10 mouse cellular contexts compared by ENCODE assay signal in genomic region chr9:86694644-86695043, GRCm38 (mm10). TPM values are rescaled to one million over a fixed set of nuclear protein-coding genes. Genes with fewer than 3 reads are reported as not detected.
DNase-seq lines count a peak whose midpoint lies in the region; ATAC-seq and TF ChIP-seq lines count a peak whose summit lies in the region.
"Had no signal": no experiment of that assay in that cellular context is flagged by ENCODE, and none has a peak within 500 bp of the region (broad histone marks: within the 10 kb centered on the region; RNA-seq: fewer than 3 reads in every experiment).

No protein-coding gene starts in this region.

- H3K27ac ChIP-seq in forebrain, embryonic 13.5 days: no peak overlapping the region
- no peak overlapping the region for H3K27ac ChIP-seq in forebrain, embryonic 11.5 days (ENCODE audit: low read depth, low read length)
- peak overlapping the region; percentile 91 for H3K27ac ChIP-seq in left cerebral cortex, adult 2 months
- H3K27ac ChIP-seq in embryonic facial prominence, embryonic 13.5 days: no peak overlapping the region
- H3K27ac ChIP-seq in midbrain, embryonic 14.5 days (replicated peaks; ENCODE audit: low read depth, low read length): no peak overlapping the region
- H3K27ac ChIP-seq: macrophage had no signal

- no peaks in the 10 kb centered on the region for H3K36me3 ChIP-seq in forebrain, embryonic 13.5 days (ENCODE audit: poor library complexity, severe bottlenecking)
- no peaks in the 10 kb centered on the region for H3K36me3 ChIP-seq in forebrain, embryonic 11.5 days (ENCODE audit: control insufficient read depth, insufficient read depth, low read length)
- no peaks in the 10 kb centered on the region for H3K36me3 ChIP-seq in embryonic facial prominence, embryonic 13.5 days
- H3K36me3 ChIP-seq in midbrain, embryonic 14.5 days (ENCODE audit: control insufficient read depth, insufficient read depth, low read length): no peaks in the 10 kb centered on the region
- H3K36me3 ChIP-seq: forebrain, embryonic 10.5 days had no signal

- peak overlapping the region; percentile 78; the same call in 1 of the 2 replicates for H3K4me3 ChIP-seq in forebrain, embryonic 13.5 days
- H3K4me3 ChIP-seq in forebrain, embryonic 11.5 days (ENCODE audit: low read depth, low read length): no peak overlapping the region; the same call in 1 of the 2 replicates
- H3K4me3 ChIP-seq in left cerebral cortex, adult 2 months: peak overlapping the region; percentile 92
- peak overlapping the region; percentile 4; the same call in 1 of the 2 replicates for H3K4me3 ChIP-seq in embryonic facial prominence, embryonic 13.5 days
- peak overlapping the region; percentile 72; the same call in 1 of the 2 replicates for H3K4me3 ChIP-seq in midbrain, embryonic 14.5 days (replicated peaks; ENCODE audit: low read depth, low read length)

- WGBS in forebrain, embryonic 13.5 days: 93% methylated on average over 7 of the region's 7 CpGs
- 92% methylated on average over 7 of the region's 7 CpGs for WGBS in forebrain, embryonic 11.5 days
- 94% methylated on average over 7 of the region's 7 CpGs for WGBS in embryonic facial prominence, embryonic 13.5 days
- WGBS in midbrain, embryonic 14.5 days: 96% methylated on average over 7 of the region's 7 CpGs

- no peak overlapping the region for H3K4me2 ChIP-seq in forebrain, embryonic 13.5 days
- no peak overlapping the region for H3K4me2 ChIP-seq in forebrain, embryonic 11.5 days (ENCODE audit: low read depth, low read length, severe bottlenecking)
- peak overlapping the region; percentile 83 for H3K4me2 ChIP-seq in embryonic facial prominence, embryonic 13.5 days
- peak overlapping the region; percentile 78 for H3K4me2 ChIP-seq in midbrain, embryonic 14.5 days (ENCODE audit: low read length)

- H3K9me3 ChIP-seq in forebrain, embryonic 13.5 days (replicated peaks): no peaks in the 10 kb centered on the region
- H3K9me3 ChIP-seq in forebrain, embryonic 11.5 days (ENCODE audit: control insufficient read depth, low read length): no peaks in the 10 kb centered on the region
- H3K9me3 ChIP-seq in embryonic facial prominence, embryonic 13.5 days: no peaks in the 10 kb centered on the region
- no peaks in the 10 kb centered on the region for H3K9me3 ChIP-seq in midbrain, embryonic 14.5 days (ENCODE audit: control insufficient read depth, low read length)
- H3K9me3 ChIP-seq: forebrain, embryonic 10.5 days had no signal

- intact Hi-C loops in left cerebral cortex, adult 2 months (cut with DNase I): loop anchor here (1.0 to 5.0 kb wide), 2 partner anchors 48 to 67 kb away; partner anchors contain the start of gene Prss35
- intact Hi-C loops in left cerebral cortex, postnatal 36 days (cut with DNase I): loop anchor here (5.0 kb wide), 1 partner anchor 67 kb away; no protein-coding TSS in a partner anchor

- TF ChIP-seq CTCF in left cerebral cortex, adult 2 months (IDR thresholded peaks at IDR 0.05): no peak

- no peak for ATAC-seq in forebrain, embryonic 13.5 days
- ATAC-seq in forebrain, embryonic 11.5 days (replicated peaks; ENCODE audit: low FRiP score): no peak
- ATAC-seq in embryonic facial prominence, embryonic 13.5 days (ENCODE audit: insufficient number of reproducible peaks, insufficient read depth, low FRiP score, low TSS enrichment, low read depth): no peak
- ATAC-seq in midbrain, embryonic 14.5 days (ENCODE audit: low FRiP score, low TSS enrichment): no peak

- H3K27me3 ChIP-seq in forebrain, embryonic 13.5 days: no peaks in the 10 kb centered on the region
- no peaks in the 10 kb centered on the region for H3K27me3 ChIP-seq in forebrain, embryonic 11.5 days (ENCODE audit: control insufficient read depth, insufficient read depth, low read length)
- H3K27me3 ChIP-seq in embryonic facial prominence, embryonic 13.5 days: no peaks in the 10 kb centered on the region
- no peaks in the 10 kb centered on the region for H3K27me3 ChIP-seq in midbrain, embryonic 14.5 days (ENCODE audit: control insufficient read depth, insufficient read depth, low read length)

- H3K9ac ChIP-seq in forebrain, embryonic 13.5 days: no peak overlapping the region
- no peak overlapping the region for H3K9ac ChIP-seq in forebrain, embryonic 11.5 days (ENCODE audit: low read length)
- no peak overlapping the region for H3K9ac ChIP-seq in embryonic facial prominence, embryonic 13.5 days
- no peak overlapping the region for H3K9ac ChIP-seq in midbrain, embryonic 14.5 days (replicated peaks; ENCODE audit: low read length)

- peaks cover 6% of the 10 kb centered on the region; the same call in 1 of the 2 replicates for H3K4me1 ChIP-seq in forebrain, embryonic 13.5 days
- H3K4me1 ChIP-seq in forebrain, embryonic 11.5 days (replicated peaks; ENCODE audit: control insufficient read depth, insufficient read depth, low read length): no peaks in the 10 kb centered on the region
- peaks cover 3% of the 10 kb centered on the region; the same call in 1 of the 2 replicates for H3K4me1 ChIP-seq in embryonic facial prominence, embryonic 13.5 days
- H3K4me1 ChIP-seq in midbrain, embryonic 14.5 days (ENCODE audit: control insufficient read depth, insufficient read depth, low read length): no peaks in the 10 kb centered on the region

- no peak for DNase-seq in forebrain, embryonic 11.5 days (ENCODE audit: low spot score)
- no peak for DNase-seq in left cerebral cortex, adult 2 months (ENCODE audit: extremely low spot score in 1 of 2, low spot score in 2 of 2)
- no peak for DNase-seq in left cerebral cortex, postnatal 36 days (ENCODE audit: low spot score in 2 of 2)
- no peak for DNase-seq in midbrain, embryonic 14.5 days
- no peak for DNase-seq in retina, postnatal 1 day
- DNase-seq in cerebellum, adult 9-10 months: no peak

RNA-seq across cellular contexts. Expression of gene Me1, which starts 1.1 kb away (rescaled TPM):
- 8.1 and 9.5 TPM in 2 replicates for polyA plus RNA-seq in forebrain, embryonic 13.5 days (2015; fragmentation: Nextera tagmentation; extraction: Ambion mirVana)
- polyA plus RNA-seq in forebrain, embryonic 11.5 days (2014; fragmentation: Nextera tagmentation; extraction: Ambion mirVana): 10.7 and 11.2 TPM in 2 replicates
- total RNA-seq in left cerebral cortex, adult 2 months (2021): 10 to 100 TPM; 47.7 to 51.6 TPM
- total RNA-seq in left cerebral cortex, postnatal 36 days (2021): 10 to 100 TPM; 46.3 to 57.0 TPM
- polyA plus RNA-seq in embryonic facial prominence, embryonic 13.5 days (2015; fragmentation: Nextera tagmentation; extraction: Ambion mirVana): 19.2 and 20.3 TPM in 2 replicates
- polyA plus RNA-seq in midbrain, embryonic 14.5 days (2014; fragmentation: Nextera tagmentation; extraction: Ambion mirVana): 31.1 and 36.4 TPM in 2 replicates

RNA-seq across cellular contexts. Expression of gene Prss35, which starts 48.8 kb away (rescaled TPM):
- polyA plus RNA-seq in forebrain, embryonic 13.5 days (2015; fragmentation: Nextera tagmentation; extraction: Ambion mirVana): 0.62 and 0.73 TPM in 2 replicates
- polyA plus RNA-seq in forebrain, embryonic 11.5 days (2014; fragmentation: Nextera tagmentation; extraction: Ambion mirVana): 2.0 and 2.3 TPM in 2 replicates
- total RNA-seq in left cerebral cortex, adult 2 months (2021): 1 to 10 TPM; 2.0 to 2.5 TPM
- total RNA-seq in left cerebral cortex, postnatal 36 days (2021): 1 to 10 TPM; 2.3 to 3.6 TPM
- 28.1 and 33.0 TPM in 2 replicates for polyA plus RNA-seq in embryonic facial prominence, embryonic 13.5 days (2015; fragmentation: Nextera tagmentation; extraction: Ambion mirVana)
- polyA plus RNA-seq in midbrain, embryonic 14.5 days (2014; fragmentation: Nextera tagmentation; extraction: Ambion mirVana): 2.9 and 3.3 TPM in 2 replicates
- polyA plus RNA-seq: macrophage had no signal

Comparison
In these comparisons a context has a peak if more than half of its experiments do, and no peak if none do; other contexts are left out.
1. H3K4me2 ChIP-seq: peak in embryonic facial prominence, embryonic 13.5 days (single experiment) and midbrain, embryonic 14.5 days (single experiment); none in forebrain, embryonic 13.5 days (single experiment) and forebrain, embryonic 11.5 days (single experiment).